Comparison of ENCODE assay signal across 8 mouse cellular contexts in genomic region chr3:41555491-41556381, GRCm38 (mm10). TPM values are rescaled to one million over a fixed set of nuclear protein-coding genes. Genes with fewer than 3 reads are reported as not detected.
DNase-seq lines count a peak whose midpoint lies in the region; ATAC-seq and TF ChIP-seq lines count a peak whose summit lies in the region.

TSS of gene Jade1 (plus strand) at chr3:41555731.

- no peak for TF ChIP-seq POLR2A in spleen, adult 2 months (IDR thresholded peaks at IDR 0.05; ENCODE audit: low read depth, low read length)

- H3K36me3 ChIP-seq in spleen, adult 2 months (ENCODE audit: control insufficient read depth, insufficient read depth, low read length) = no peaks in the 10 kb centered on the region
- no peaks in the 10 kb centered on the region for H3K36me3 ChIP-seq in embryonic facial prominence, embryonic 12.5 days
- H3K36me3 ChIP-seq in heart, embryonic 15.5 days = no peaks in the 10 kb centered on the region

- no peaks in the 10 kb centered on the region for H3K27me3 ChIP-seq in spleen, adult 2 months (ENCODE audit: control insufficient read depth, insufficient read depth, low read length)
- no peaks in the 10 kb centered on the region for H3K27me3 ChIP-seq in embryonic facial prominence, embryonic 12.5 days
- no peaks in the 10 kb centered on the region for H3K27me3 ChIP-seq in heart, embryonic 15.5 days

- no peak for TF ChIP-seq CTCF in spleen, adult 2 months (IDR thresholded peaks at IDR 0.05; ENCODE audit: extremely low read depth, insufficient read depth, insufficient read length, insufficient replicate concordance)

- no peak within 1 kb of the TSS for H3K4me2 ChIP-seq in embryonic facial prominence, embryonic 12.5 days (replicated peaks)
- H3K4me2 ChIP-seq in heart, embryonic 15.5 days = no peak within 1 kb of the TSS

- intact Hi-C loops in left cerebral cortex, postnatal 36 days (cut with DNase I) = no loop called here

- H3K9me3 ChIP-seq in embryonic facial prominence, embryonic 12.5 days = no peaks in the 10 kb centered on the region
- no peaks in the 10 kb centered on the region for H3K9me3 ChIP-seq in heart, embryonic 15.5 days (replicated peaks)

- no peak for ATAC-seq in embryonic facial prominence, embryonic 12.5 days (ENCODE audit: insufficient number of reproducible peaks, insufficient read depth, low FRiP score, low TSS enrichment)
- ATAC-seq in heart, embryonic 15.5 days (replicated peaks; ENCODE audit: insufficient number of reproducible peaks, insufficient read depth, low FRiP score, low read depth) = no peak

- no peak within 1 kb of the TSS for H3K4me3 ChIP-seq in spleen, adult 2 months (ENCODE audit: extremely low read depth, insufficient read depth, insufficient read length)
- no peak within 1 kb of the TSS for H3K4me3 ChIP-seq in embryonic facial prominence, embryonic 12.5 days
- no peak within 1 kb of the TSS for H3K4me3 ChIP-seq in heart, embryonic 15.5 days

- no peak within 1 kb of the TSS for H3K9ac ChIP-seq in embryonic facial prominence, embryonic 12.5 days
- no peak within 1 kb of the TSS for H3K9ac ChIP-seq in heart, embryonic 15.5 days

- no peak within 1 kb of the TSS for H3K27ac ChIP-seq in spleen, adult 2 months (ENCODE audit: insufficient read depth, low read length)
- H3K27ac ChIP-seq in embryonic facial prominence, embryonic 12.5 days = no peak within 1 kb of the TSS
- H3K27ac ChIP-seq in heart, embryonic 15.5 days = no peak within 1 kb of the TSS

- WGBS in spleen, adult 2 months = 96% methylated on average over 36 of the region's 36 CpGs
- 94% methylated on average over 36 of the region's 36 CpGs for WGBS in embryonic facial prominence, embryonic 12.5 days
- WGBS in heart, embryonic 15.5 days = 94% methylated on average over 36 of the region's 36 CpGs

- H3K4me1 ChIP-seq in spleen, adult 2 months (ENCODE audit: control insufficient read depth, insufficient read depth, insufficient read length) = no peaks in the 10 kb centered on the region
- no peaks in the 10 kb centered on the region for H3K4me1 ChIP-seq in embryonic facial prominence, embryonic 12.5 days
- peaks cover 7% of the 10 kb centered on the region for H3K4me1 ChIP-seq in heart, embryonic 15.5 days (replicated peaks)

- no peak for DNase-seq in spleen, adult 2 months (ENCODE audit: low read depth in 1 of 2, low spot score in 2 of 2)
- no peak for DNase-seq in spleen, postnatal 10 days (ENCODE audit: low spot score in 2 of 2)
- DNase-seq in left cerebral cortex, postnatal 36 days (ENCODE audit: low spot score in 2 of 2) = no peak
- peak; percentile 77 for DNase-seq in testis, postnatal 14 days (ENCODE audit: low spot score)
- no peak for DNase-seq in cerebellum, postnatal 14 days
- DNase-seq in spleen, postnatal 4 days (ENCODE audit: low spot score in 2 of 2) = no peak

RNA-seq across cellular contexts. Expression of gene Jade1, which starts in this region (rescaled TPM):
- 11.3 and 16.3 TPM in 2 replicates for polyA plus RNA-seq in spleen, adult 2 months (2012; rRNA removed)
- polyA plus RNA-seq in embryonic facial prominence, embryonic 12.5 days (2016; fragmentation: Nextera tagmentation; extraction: Ambion mirVana) = 13.2 and 13.4 TPM in 2 replicates
- 15.9 and 16.0 TPM in 2 replicates for polyA plus RNA-seq in heart, embryonic 15.5 days (2015; fragmentation: Nextera tagmentation; extraction: Ambion mirVana)
- 10 to 100 TPM; 39.6 to 46.6 TPM for total RNA-seq in left cerebral cortex, postnatal 36 days (2021)
